Mouse (Mus musculus) gastrocnemius, adult 18-20 months (tissue): Measurements from ENCODE around the gene Myh3. TPM values are rescaled to one million over a fixed set of nuclear protein-coding genes. Genes with fewer than 3 reads are reported as not detected.

ENCODE experiments used
- DNase-seq: peaks from one replicate; pipeline ENCODE4 v3.0.0; 2021; ENCODE audit warnings: low spot score
- total RNA-seq, 2 experiments: library from RNA; stranded (reverse); gene quantifications; 2 replicates each; pipeline ENCODE4 v1.2.3; 2021

The Myh3 gene
- total RNA-seq, 2 experiments from 2014 or later = 9.5 to 15.9 TPM

DNA sequence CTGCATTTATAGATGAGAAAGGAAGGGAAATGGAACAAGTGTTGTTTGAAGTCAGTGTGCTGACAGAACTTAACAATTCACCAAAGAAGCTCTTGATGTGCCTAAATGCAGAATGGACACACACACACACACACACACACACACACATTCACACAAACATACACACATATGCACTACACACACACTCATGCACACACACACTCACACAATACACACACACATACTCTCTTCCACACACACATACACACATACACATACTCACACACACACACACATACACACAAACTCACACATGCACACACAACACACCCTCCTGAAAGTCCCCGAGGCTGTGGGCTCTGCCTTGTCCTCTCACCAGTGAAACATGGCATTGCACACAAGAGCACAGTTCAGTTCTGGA is 26.1 kb downstream of the Myh3 start:
- DNase-seq = no peak

DNA sequence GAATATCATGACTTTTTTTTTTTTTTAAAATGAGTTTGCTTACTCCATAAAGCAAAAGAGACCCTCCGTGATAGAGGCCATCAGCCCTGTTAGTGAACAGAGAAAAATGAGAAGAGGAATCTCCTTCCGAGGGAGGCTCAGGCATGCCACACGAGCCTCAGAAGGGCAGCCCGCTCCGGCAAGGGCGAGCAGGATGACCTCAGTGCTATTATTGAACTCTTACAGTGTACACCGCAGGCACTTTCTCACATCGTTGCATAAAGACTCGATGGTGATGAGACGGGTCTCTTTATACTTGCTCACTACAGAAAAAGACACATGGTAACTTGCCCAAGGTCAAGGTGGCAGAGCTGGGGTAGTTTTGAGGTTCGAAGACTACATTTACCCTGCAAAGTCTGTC is 26.6 kb downstream of the Myh3 start:
- DNase-seq = peak; percentile 70

DNA sequence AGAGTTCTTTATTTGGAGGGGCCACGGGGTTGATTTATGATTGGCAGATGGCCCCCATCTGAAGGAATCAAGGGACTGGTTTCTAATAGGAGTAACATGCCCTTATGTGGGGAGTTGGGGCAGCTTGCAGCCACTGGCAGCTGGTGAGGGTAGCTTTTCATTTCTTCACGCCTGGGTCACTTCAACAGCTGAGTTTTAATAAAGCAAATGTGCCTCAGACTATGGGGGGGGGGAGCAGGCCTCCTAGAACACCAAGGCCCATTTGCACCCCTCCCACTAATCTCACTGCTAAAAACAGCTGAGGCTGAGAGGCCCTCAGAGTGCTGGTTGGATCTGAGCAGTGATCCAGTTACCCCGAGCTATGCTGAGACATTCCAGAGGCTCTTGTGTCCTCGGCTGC is 27.6 kb downstream of the Myh3 start:
- peak; percentile 79 for DNase-seq

DNA sequence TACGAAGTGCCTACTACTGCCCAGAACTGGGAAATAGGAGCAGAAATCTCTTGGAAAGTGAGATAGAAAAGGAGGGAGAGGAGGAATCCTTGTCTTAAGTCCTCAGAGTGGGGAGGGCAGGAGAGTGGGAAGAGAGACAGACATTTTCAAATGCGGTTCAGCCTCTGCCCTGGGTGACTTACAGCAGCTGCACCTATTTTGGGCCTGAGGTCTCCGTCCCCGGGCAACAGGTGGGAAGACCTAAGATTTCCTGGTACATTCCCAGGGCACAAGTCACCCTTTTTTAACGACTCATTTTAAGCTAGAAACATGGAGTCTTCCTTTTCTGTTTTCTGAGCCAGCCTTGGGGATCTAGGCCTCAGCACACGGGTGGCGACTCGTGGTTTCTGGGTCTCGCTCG is 28.9 kb downstream of the Myh3 start:
- DNase-seq = no peak

DNA sequence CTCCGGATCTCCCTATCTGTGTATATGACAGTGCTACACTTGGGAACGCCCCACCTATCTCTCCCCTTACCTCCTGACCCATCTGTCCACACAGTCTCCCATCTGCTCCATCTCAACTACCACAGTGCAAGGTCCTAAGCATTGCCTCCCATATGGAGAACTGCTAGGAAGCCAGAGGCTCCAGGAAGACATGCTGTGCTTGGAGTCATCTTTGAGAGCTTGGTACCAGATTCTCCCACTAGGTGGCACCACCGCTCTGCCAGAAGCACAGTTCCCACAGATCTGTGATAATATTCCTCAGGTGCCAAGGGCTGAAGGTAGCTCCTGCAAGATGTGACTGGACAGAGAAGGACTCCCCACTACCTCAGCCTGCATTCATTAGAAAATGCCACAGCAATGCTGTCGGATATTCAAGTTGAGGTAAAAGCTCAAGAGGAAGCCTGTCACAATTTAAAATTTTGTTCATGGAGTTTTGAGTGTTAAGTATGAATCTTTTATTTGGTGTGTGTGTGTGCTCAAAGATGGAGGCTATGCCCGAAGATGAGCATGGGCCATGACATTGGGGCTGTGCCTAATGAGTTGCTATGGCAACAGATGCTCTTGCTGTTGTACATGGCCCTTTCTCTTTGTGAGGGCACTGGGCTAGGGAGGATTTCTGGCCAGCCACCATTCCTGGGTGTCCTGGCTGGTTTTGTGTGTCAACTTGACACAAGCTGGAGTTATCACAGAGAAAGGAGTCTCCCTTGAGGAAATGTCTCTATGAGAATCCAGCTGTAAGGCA is 32.3 kb downstream of the Myh3 start:
- DNase-seq = peak; percentile 87

DNA sequence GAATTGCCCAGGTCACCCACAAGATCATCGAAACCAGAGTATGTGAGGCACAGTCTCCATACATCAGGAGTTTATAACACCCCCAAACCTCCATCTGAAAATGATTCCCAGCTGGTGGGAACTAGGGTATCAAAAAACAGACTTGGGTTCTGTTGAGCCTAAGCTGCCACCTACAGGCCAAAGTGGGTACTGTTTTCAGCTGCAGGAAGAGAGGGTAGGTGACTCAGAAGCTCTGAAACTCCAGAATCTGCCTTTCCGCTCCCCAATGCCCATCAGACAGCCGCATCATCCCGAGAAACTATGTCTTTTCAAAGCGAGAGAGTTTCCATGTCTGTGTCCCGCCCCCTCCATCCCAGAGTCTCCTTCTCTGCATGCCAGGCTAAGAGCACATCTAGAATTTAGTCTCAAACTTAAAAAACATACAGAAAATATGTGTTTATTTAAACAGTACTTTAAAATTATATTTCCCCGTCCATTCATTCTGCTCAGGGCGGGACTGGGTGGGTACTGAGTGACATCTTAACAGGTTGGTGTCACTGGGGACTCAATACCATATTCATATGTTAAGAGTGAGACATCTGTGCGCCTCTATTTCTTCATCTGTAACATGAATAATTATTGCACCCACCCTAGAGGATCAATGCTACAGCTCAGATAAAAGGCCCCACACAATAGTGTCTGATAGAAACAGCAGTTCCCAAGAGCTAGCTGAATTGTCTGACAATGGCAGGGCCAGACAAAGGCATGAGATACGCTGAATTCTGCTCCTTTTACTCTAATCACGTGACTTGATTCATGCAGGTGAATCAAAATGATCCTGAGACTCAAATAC is 34.1 kb downstream of the Myh3 start:
- DNase-seq = peak; percentile 85

DNA sequence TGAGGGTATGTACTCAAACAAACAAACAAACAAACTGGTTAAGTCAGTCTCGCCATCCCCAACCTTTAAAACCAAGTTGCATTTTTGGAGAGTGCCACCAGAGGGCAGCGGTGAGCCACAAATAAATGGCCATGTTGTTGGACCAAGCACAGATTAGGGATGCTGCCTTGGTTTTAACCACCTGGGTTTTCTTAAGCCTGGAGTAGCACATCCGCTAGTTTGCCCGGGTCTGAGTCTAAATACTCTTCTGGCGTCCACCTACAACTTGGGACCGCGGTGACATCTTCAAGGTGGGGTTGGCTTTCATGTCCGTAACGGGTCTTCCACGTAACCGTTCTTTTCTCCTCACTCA is 34.7 kb downstream of the Myh3 start:
- peak; percentile 82 for DNase-seq

DNA sequence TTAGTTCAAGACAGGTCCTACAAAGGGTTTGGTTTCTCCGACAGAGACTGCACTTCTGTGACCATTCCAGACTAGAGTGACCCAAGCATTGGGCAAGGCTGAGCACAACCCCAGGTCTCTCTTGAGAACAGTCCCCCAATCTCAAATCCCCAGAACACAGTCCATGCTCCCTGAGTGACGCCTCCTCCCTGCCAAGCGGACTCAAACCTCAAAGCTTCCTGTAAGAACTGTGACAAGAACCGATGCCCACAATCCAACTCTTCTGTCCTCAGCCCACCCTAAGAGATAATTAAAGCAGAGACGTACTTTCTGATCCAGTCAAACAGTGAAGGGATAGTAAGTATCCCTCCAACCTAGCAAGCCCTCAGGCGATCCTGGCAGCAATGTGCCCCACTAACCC is 35.3 kb downstream of the Myh3 start:
- DNase-seq = peak; percentile 58

DNA sequence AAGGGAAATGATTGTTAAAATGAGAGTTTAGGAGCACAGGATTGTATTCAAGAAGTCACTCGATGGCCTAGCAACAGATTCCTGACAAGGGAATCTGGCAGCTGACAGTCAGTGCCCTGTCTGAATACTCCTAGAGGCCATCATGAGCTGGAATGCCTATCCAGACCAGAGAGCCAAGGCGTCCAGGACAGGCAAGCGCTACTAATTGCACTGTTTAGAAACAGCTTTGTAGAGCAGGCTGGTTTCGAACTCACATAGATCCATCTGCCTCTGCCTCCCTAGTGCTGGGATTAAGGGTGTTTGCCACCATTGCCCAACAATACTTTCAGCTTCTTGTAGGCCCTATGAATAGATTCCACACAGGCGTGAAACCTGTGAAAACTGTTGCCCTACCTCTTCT is 36.2 kb downstream of the Myh3 start:
- DNase-seq = no peak

DNA sequence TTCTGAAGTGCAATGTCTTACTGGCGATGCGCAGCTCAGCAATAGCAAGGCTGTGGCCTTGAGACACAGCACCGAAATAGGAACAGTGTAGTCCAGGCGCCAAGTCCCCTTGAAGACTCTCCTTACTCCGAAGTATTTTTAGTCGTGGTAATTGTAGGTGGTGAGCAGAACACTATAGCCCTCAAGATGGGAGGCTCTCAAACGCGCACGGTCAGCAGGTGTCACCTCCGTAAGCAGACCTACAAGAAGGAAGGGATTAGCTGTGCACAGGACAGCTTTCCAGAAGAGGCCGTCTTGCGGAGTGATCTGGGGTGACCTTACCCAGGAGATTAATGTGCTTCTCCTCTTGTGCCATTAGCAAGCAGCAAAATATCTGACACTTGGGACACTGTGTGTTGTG is 36.8 kb downstream of the Myh3 start:
- DNase-seq = peak; percentile 87

DNA sequence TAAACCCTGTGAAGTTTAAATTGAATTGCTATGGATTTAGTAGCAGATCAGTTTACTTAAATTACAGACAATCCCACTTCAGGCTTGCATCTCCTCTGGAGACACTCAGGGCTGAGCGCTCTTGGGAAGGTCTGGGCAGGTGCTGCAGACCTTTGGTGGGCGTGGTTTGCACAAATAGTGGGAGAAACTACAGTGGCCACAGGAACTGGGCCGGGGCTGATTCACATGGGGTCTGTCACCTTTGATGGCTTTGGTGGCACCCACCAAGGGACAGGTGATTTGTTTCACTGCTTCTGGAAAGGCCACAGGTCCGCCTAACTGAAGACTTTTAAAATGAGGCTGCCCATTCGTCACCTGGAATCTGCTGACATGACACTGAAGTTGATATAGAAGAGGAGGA is 38.6 kb downstream of the Myh3 start:
- DNase-seq = peak; percentile 60

DNA sequence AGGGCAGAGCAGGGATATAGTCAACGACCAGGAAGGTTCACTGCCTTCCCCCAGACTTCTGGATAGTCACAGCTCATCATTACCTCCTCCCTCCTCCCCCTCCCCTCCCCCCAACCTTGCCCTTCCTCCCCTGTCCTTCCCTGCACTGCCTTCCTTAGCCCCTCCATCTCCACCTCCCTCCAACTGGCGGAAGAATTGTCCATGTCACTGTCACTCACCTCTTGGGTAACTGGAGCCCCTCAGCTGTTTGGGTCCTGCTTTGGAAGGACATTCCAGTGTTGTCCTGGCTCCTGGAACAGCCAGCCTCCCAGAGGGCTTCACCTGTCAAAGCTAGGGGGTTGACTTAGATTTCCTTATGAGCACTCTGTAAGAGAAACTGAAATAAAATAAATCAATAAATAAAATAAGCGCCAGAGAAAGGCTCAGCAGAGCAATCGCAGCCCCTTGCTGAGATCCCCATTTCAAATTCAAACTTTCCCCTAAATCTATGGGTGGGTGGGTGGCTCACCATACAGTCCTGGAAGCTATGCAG is 41.5 kb downstream of the Myh3 start:
- peak; percentile 83 for DNase-seq

DNA sequence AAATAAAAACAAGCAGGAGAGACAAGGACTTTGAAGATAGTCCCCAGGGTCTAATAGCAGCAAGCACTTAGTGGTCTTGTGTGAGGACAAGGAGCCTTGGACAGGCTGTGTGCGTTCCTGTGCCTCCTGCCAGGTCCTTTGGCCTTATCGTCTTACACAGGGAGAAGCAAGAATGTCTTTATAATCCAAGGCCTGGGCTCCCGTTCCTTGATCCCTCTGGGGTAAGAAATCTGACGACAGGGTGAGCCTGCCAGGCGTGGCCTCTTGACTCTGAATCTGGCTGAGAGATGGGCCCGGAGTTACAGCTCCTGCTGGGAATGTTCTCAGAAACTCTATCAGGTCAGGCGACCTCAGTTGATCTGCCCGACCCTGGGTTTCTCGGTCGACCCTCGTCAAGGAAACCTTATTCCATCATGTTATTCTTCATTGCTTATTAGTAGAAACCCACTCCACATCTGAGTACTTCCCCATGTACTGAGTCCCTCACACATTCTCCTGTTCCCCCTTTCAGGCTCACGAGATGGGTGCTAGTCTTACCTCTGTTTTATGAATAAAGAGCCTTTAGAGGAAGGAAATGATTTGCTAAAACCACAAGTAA is 42.7 kb downstream of the Myh3 start:
- peak; percentile 90 for DNase-seq

DNA sequence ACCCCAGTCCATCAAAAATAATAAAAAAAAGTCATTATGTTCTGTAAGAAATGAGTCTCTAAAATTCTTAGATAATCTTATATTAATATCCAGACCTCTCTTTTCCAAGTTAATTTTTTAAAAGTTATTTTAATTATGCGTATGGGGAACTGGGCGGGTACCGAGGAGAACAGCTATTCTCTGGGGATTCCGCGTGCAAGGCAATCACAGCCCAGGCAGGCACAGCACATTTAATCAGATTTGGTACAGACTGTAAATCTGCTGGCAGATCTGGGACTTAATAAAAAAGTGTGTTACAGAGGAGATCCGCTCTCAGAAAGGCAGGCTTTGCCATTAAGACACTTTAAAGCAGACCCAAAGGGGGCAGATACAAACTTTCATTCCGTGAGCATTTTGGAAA is 46.8 kb downstream of the Myh3 start:
- DNase-seq = no peak

DNA sequence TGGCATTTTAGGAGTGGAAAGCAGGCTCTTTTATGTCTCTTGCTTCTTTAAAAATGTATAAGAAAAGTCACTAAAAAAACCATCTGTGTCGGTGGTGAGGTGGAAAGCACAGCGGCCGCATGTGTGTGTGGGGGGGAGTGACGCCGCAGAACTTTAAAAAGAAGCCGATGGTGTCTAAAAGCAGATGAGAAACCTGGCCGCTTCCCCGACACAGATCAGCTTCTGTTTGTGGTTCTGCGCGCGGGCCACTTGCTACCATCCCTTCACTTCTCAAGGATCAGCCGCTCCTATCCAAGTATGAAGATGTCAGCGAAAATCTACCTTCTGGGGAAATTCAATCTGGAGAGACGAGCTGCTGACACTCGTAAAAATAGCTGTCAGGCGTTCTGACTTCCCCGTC is 47.3 kb downstream of the Myh3 start:
- DNase-seq = peak; percentile 86

DNA sequence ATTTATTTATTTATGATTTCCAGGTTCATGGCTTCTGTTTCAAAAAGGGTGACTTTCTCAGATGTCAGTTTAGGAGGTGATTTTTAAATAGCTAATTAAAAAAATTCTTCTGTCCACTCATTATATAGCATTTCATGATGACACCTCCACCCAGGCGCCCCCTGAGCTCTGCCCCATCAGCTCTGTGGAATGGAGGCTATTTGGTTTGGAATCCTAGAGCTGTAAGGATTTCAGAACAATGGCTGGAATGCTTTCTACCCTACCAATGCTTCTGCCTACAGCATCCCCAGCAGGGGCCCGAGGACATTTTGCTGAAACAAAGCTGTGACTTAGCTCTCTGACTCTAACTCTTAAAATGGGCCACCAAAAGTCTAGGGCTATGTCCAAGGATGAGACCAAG is 55.4 kb downstream of the Myh3 start:
- no peak for DNase-seq

DNA sequence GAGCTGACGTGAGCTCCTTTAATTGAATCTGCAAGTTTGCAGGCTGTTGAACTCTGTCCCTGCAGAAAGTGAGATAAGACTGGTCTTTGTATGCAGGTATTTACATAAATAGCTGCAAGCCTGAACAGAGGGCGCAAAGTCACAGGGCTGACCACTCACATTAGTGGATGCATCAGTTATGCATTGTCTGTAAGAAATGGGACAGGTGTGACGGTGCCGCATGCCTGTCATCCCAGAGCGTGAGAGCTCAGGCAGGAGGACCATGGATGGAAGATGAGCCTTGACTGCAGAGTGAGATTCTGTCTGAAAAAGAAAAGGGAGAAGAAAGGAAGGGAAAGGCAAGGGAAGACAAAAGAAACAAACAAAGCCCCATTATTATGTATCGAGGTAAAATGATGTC is 56.6 kb downstream of the Myh3 start:
- no peak for DNase-seq

DNA sequence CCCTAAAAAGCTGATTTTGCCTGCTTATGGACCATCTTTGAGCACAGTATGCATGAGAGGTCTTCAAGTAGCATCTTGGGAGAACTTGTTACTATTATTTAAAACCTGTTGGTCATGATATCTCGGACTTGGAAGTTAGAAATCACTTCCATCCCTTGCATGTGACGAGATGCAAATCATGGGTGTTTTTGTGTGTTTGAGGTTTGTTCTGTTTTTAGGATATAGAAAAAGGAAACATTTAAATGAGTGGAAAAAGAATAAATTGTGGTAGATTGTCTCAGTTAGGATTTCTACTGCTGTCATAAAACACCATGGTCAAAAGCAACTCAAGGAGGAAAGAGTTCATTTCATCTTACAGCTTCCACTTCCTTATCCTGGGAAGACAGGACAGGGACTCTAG is 57.4 kb downstream of the Myh3 start:
- DNase-seq = no peak

DNA sequence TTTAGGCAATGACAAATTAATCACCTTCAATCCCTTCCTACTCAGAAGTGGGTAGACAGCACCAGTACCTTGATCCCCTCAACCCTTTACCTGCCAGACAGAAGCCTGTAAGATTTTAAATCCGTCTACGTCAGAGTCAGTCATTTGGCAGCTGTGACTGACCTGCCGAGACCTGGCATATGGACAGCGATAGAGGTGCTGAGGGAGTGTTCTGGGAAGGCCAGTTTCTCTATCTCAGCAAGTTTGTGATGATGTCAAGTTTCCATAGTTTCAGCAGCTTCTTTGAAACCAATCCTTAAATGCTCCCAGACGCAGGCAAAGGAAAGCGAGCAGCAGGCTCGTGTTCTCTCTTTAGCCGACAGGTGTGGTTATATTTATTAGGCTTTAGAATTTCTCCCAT is 61.5 kb downstream of the Myh3 start:
- peak; percentile 69 for DNase-seq

DNA sequence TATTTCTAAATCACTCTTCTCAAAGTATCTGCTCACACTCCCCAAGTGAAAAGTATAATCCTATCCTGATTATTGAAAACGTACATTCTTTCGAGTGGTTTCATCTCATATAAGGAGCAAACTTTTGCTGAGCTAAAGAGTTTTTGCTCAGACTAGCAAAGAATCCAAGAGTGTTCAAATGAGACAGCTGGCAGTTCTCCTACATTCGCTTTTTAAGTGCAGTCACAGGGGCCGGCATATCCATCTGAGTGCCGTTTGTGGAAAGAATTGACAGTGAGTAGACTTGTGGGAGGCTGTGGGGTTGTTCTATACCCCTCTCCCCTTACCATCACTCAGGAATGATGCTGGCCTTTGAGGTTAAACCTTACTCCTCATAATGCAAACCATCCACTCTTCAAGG is 62.1 kb downstream of the Myh3 start:
- DNase-seq = no peak

DNA sequence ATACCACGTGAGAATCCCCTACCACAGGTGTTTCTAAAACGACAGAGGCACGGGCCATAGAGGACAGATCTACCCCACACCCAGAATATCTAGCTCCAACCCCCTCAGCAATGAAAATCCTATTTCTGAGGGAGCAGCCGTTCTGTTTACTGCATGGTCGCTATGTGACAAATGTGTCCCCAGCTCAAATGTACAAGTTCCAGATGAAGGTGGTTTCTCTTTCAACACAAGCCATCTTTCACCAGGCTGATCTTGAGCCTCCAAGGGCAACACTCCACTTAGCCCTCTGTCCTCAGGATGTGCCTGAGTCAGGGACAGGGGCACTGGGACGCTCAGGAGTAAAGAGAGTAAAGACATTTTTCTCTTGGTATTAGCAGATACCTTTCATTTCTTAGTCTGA is 62.9 kb downstream of the Myh3 start:
- DNase-seq = peak; percentile 59

DNA sequence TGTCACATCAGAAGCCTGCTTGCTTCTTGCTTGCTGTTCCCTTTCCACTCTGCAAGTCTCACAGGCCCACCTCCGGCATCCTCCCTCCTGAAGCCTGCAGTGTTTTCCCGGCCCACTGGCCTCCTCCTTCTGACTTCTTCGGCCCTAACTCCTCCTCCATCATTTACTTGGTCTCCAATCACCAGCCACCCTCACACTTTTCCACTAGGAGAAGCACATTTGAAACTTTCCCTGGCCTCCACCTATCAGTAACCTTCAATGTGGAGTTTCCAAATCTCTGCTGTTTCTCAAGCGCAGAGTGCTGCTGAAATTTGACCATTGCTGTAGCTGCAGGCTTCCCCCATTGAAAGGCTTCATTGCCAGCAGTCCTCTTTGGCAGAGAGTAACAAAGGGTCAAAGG is 63.9 kb downstream of the Myh3 start:
- DNase-seq = no peak
